Mouse (Mus musculus): ENCODE data around the gene Stxbp1. TPM values are rescaled to one million over a fixed set of nuclear protein-coding genes. Genes with fewer than 3 reads are reported as not detected.

Stxbp1 gene
- polyA plus RNA-seq, 1 experiment from 2014 or later: 23.6 TPM

DNA sequence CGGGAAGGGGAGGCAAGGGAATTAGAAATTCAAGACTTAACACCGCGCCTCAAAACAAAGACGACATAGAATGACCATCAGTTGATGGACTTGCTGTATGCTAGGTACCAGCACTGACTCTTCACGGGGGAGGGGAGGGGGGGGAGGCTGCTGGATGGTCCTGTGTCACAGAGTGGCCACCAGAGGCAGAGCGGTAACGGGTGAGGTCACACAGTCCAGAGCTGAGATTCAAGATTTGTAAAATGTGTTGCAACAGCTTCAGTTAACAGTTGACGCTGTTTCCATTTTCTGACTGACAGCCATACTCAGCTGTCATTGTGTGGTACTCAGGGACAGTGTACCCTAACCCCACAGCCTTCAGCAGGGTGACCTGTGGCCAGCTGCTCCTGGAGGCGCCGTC is 94.9 kb downstream of the Stxbp1 start:
- H3K4me2 ChIP-seq: peak overlapping the region; percentile 65
- H3K36me3 ChIP-seq: peaks cover 72% of the 10 kb centered on the region
- no peak overlapping the region for H3K4me3 ChIP-seq

DNA sequence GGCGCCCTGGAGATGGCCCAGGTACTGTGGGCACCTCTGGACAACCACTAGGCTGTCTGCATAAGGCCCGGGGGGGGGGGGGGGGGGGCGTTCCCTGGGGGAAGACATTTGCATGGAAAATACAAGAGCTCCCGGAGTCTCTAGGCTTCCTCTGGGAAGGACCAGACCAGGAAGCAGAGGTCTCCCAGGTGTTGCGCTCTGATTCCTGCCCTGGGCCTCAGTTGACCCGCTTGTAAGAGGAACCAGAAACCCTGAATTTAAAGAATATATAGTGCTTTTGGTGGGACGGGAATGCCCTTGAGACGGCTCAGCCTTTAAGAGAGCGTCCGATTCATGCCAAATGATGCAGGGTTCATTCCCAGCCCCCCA is 95.4 kb downstream of the Stxbp1 start:
- Histone ChIP-seq H3K4me2 (peak overlapping the region; percentile 65), H3K36me3 (peaks cover 77% of the 10 kb centered on the region), H3K27me3 (replicated peaks) (0 out of 2 replicates have a peak, but pooled peaks cover 4% of the 10 kb centered on the region), H3K4me1 (peaks cover 9% of the 10 kb centered on the region), H3K27ac (replicated peaks) (0 out of 2 replicates have a peak overlapping the region, but pooled peaks have one; percentile 43), H3K4me3 (peak overlapping the region; percentile 54), H3K9me3 (no peaks in the 10 kb centered on the region), H3K9ac (peak overlapping the region; percentile 74)
- WGBS: 38% methylated on average over 9 of the region's 10 CpGs
- ATAC-seq (ENCODE audit: extremely low read depth, insufficient number of reproducible peaks, low FRiP score, low TSS enrichment): no peak

More for the DNA sequence above, 94.9 kb downstream of the Stxbp1 start:
- ATAC-seq (ENCODE audit: extremely low read depth, insufficient number of reproducible peaks, low FRiP score, low TSS enrichment): no peak
- 64% methylated on average over 10 of the region's 10 CpGs for WGBS
- 0 out of 2 replicates have a peak, but pooled peaks cover 4% of the 10 kb centered on the region for H3K27me3 ChIP-seq (replicated peaks)
- peaks cover 9% of the 10 kb centered on the region for H3K4me1 ChIP-seq
- H3K9me3 ChIP-seq: no peaks in the 10 kb centered on the region
- H3K27ac ChIP-seq (replicated peaks): no peak overlapping the region
- H3K9ac ChIP-seq: no peak overlapping the region

DNA sequence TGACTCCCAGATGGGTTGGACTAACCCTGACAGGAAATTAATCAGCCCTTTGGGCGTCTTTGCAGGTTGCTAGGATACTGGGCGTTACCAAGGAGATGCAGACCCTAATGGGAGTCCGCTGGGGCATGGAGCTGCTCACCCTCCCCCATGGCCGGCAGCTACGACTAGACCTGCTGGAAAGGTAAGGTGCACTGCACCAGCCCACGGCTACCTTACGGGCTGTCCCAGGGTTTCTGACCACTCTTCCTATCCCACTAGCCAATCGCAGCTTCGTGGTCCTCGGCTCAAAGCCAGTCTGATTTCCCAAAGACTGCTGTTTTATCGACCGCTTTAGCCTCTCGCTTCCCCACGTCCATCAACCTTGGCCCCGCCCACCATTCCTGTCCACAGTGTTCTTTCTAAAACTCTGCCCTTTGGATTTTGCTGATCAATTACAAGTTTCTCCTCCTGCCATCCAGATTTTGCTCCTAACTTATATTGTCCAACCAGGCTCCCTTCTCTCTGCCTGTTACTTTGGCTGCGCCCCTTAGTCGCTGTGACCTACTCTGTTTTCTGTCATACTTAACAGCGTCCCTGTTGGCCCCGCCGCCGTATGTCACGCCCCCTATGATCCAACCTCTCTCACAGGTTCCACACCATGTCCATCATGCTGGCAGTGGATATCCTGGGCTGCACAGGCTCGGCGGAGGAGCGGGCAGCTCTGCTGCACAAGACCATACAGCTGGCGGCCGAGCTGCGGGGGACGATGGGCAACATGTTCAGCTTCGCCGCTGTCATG is 96.0 kb downstream of the Stxbp1 start:
- peak; percentile 70 for ATAC-seq (ENCODE audit: extremely low read depth, insufficient number of reproducible peaks, low FRiP score, low TSS enrichment)
- Histone ChIP-seq H3K4me2 (peak overlapping the region; percentile 65), H3K36me3 (peaks cover 83% of the 10 kb centered on the region), H3K4me3 (peak overlapping the region; percentile 54), H3K27me3 (replicated peaks) (0 out of 2 replicates have a peak, but pooled peaks cover 4% of the 10 kb centered on the region), H3K9ac (peak overlapping the region; percentile 74), H3K4me1 (peaks cover 9% of the 10 kb centered on the region), H3K9me3 (no peaks in the 10 kb centered on the region), H3K27ac (replicated peaks) (peak overlapping the region; percentile 43; the same call in 1 of the 2 replicates)
- WGBS: 21% methylated on average over 31 of the region's 31 CpGs

DNA sequence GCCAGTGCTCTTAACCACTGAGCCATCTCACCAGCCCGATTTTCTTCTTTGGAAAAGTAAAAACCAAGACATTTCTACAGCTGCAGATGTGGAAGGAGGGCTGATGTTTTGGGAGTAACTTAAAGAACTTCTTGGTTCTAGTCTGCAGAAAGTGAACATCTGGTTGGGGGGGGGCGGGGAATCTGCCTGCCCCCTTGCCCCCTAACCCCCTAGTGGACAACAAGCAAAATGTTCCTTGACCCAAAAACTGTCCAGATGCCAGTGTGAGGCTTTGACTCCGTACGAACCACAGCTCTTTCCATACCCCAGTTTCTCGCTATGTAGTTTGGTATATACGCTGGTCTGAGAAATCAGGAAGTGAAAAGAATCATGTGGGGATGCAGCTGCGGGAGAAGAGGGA is 96.8 kb downstream of the Stxbp1 start:
- no peak for ATAC-seq (ENCODE audit: extremely low read depth, insufficient number of reproducible peaks, low FRiP score, low TSS enrichment)
- no peak overlapping the region for H3K27ac ChIP-seq (replicated peaks)
- 0 out of 2 replicates have a peak, but pooled peaks cover 4% of the 10 kb centered on the region for H3K27me3 ChIP-seq (replicated peaks)
- peaks cover 90% of the 10 kb centered on the region for H3K36me3 ChIP-seq
- no peak overlapping the region for H3K4me3 ChIP-seq
- WGBS: 70% methylated on average over 7 of the region's 7 CpGs
- H3K9ac ChIP-seq: no peak overlapping the region
- peaks cover 9% of the 10 kb centered on the region for H3K4me1 ChIP-seq
- no peak overlapping the region for H3K4me2 ChIP-seq
- H3K9me3 ChIP-seq: no peaks in the 10 kb centered on the region

DNA sequence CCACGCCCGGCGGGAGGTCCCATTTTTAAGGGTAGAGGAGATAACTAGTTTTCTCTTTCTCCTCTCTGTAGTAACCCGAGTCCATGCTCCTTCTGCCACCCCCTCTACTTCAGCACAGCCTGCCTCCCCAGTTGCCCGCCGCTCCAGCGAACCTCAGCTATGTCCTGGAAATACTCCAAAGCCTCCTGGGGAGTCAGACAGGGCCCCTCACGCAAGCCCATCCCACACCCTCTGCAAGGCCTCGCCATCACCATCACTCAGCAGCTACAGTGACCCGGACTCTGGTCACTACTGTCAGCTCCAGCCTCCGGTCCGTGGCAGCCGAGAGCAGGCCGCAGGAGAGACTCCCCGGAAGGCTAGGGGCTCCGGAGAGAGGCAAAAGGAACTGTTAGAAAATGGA is 98.0 kb downstream of the Stxbp1 start:
- no peaks in the 10 kb centered on the region for H3K9me3 ChIP-seq
- H3K4me3 ChIP-seq: no peak overlapping the region
- no peak for ATAC-seq (ENCODE audit: extremely low read depth, insufficient number of reproducible peaks, low FRiP score, low TSS enrichment)
- H3K4me1 ChIP-seq: peaks cover 9% of the 10 kb centered on the region
- no peak overlapping the region for H3K27ac ChIP-seq (replicated peaks)
- peaks cover under 1% of the 10 kb centered on the region; the same call in 1 of the 2 replicates for H3K27me3 ChIP-seq (replicated peaks)
- 71% methylated on average over 16 of the region's 16 CpGs for WGBS
- H3K36me3 ChIP-seq: peaks cover 84% of the 10 kb centered on the region
- no peak overlapping the region for H3K9ac ChIP-seq
- no peak overlapping the region for H3K4me2 ChIP-seq

DNA sequence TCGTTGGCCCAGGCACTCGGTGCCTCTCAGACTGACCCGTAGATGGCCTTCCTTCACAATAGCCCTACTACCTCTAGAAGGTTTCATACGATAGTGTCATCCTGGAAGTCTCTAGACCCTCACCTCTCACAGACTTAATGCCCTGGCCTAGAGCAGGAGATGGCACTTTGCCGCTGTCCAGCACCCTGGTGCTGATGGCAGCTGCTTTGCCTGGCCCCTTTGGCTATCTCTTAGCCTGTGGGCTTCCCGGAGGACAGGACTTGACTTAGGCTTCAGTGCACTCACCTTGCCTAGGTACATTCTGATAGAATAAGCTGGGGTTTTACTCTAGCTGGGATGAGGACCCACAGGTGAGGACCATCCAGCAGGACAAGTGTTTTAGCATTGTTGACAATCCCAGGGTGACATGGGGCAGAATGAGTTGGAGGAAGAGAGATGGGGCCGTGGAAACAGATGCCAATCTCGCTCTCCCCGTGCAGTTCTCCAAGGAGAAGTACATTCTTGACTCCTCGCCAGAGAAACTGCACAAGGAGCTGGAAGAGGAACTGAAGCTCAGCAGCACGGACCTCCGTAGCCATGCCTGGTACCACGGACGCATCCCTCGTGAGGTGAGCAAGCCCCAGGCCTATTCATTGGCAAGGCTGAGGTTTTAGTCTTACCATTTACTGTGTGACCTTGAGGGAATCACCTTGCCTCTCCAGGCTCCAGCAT is 102.6 kb downstream of the Stxbp1 start:
- Histone ChIP-seq H3K27me3 (replicated peaks) (peaks cover 47% of the 10 kb centered on the region), H3K27ac (replicated peaks) (no peak overlapping the region), H3K4me3 (no peak overlapping the region), H3K36me3 (peaks cover 46% of the 10 kb centered on the region), H3K9me3 (no peaks in the 10 kb centered on the region), H3K9ac (no peak overlapping the region), H3K4me2 (no peak overlapping the region), H3K4me1 (peaks cover 20% of the 10 kb centered on the region)
- ATAC-seq (ENCODE audit: extremely low read depth, insufficient number of reproducible peaks, low FRiP score, low TSS enrichment): no peak
- 63% methylated on average over 15 of the region's 15 CpGs for WGBS

DNA sequence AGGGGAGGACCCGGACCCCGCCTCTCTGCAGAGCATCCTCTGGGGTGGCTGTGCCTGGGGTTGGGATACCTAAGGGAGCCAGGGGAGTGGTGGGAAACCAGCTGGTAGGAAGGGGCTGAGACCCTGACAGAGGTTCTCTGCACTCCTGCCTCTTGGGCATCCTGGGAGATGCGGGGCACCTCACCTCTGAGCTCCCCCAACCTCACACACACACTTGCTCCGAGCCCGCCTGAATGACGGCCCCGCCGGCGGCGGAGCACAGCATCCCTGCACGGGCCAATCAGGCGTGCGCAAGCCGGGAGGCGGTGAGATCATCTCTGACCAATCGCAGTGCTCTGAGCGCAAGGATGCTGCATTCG is 104.9 kb downstream of the Stxbp1 start:
- WGBS: 17% methylated on average over 18 of the region's 18 CpGs
- Histone ChIP-seq H3K27me3 (replicated peaks) (peaks cover 50% of the 10 kb centered on the region), H3K27ac (replicated peaks) (no peak overlapping the region), H3K4me2 (peak overlapping the region; percentile 76), H3K9ac (peak overlapping the region; percentile 73), H3K4me3 (peak overlapping the region; percentile 52), H3K36me3 (peaks cover 35% of the 10 kb centered on the region), H3K4me1 (peaks cover 25% of the 10 kb centered on the region), H3K9me3 (no peaks in the 10 kb centered on the region)
- ATAC-seq (ENCODE audit: extremely low read depth, insufficient number of reproducible peaks, low FRiP score, low TSS enrichment): no peak

DNA sequence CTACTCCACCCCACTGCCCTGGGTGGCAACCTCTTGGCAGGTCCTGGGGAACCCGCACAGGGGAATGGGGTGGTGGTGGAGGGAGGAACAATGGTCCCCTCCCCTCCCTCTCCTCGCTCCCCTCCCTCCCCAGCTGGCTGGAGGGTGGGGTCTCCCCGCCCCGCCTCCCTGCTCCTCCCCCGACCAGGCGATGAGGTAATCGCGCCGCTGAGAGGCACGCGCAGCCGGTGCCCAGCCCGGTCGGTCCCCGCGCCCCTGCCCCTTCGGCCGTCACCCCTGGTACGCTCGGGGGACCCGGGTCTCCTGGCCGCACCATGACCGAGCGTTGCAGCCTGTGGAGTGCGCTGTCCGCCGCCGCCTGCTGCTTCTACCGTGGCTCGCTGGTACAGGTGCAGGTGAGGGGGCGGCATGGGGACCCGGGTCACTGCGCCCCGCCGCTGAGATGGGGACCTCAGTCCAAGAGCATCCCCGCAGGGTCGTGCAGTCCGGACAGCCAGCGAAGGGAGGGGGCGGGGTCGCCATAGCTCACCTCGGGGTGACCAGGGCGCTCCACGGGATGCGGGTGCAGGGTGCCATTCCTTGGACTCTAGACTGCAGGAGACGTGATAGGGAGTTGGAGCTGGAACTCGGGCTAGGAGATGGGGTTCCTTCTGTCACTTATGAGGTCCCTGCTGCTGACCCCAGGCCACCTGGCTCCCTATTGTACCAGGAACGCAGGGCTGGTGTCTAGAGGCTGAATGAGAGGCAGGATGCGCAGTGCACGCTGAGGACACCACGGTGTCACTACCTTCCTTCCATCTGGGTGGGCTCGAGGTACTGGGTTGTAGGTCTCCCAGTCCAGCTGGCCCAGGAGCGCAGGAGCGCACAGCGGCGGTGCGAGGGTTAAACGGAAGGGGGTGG is 105.5 kb downstream of the Stxbp1 start:
- peaks cover 50% of the 10 kb centered on the region for H3K27me3 ChIP-seq (replicated peaks)
- WGBS: 4% methylated on average over 54 of the region's 58 CpGs
- ATAC-seq (ENCODE audit: extremely low read depth, insufficient number of reproducible peaks, low FRiP score, low TSS enrichment): peak; percentile 37; the same call in 1 of the 2 replicates

DNA sequence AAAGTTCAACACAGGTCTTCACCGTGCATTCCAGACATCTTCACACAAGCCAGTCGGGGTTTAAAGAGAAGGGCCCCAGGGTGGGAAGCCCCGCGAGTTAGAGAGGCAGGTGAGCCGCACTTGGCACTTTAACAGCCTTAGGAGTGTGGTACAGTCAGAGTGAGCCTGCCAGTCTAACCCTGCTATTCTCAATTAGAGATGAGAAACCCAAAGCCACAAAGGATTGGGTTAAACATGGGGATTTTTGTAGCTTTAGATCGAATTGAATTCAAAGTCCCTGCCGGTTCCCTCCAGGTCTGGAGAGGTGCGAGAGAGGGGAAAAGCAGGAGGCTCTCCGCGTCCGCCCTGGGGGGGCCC is 106.2 kb downstream of the Stxbp1 start, which contains the start of gene 6330409D20Rik:
Gene 6330409D20Rik, minus strand, starts transcription at position 101 of the 357 bp plus-strand sequence.
- no peak within 1 kb of the TSS for H3K27ac ChIP-seq (replicated peaks)
- H3K4me1 ChIP-seq: peaks cover 31% of the 10 kb centered on the region
- H3K9ac ChIP-seq: peak within 1 kb of the TSS; percentile 73
- peak within 1 kb of the TSS; percentile 76 for H3K4me2 ChIP-seq
- no peaks in the 10 kb centered on the region for H3K9me3 ChIP-seq
- ATAC-seq (ENCODE audit: extremely low read depth, insufficient number of reproducible peaks, low FRiP score, low TSS enrichment): no peak
- peak within 1 kb of the TSS; percentile 52 for H3K4me3 ChIP-seq
- 12% methylated on average over 11 of the region's 11 CpGs for WGBS
- peaks cover 23% of the 10 kb centered on the region for H3K36me3 ChIP-seq
- H3K27me3 ChIP-seq (replicated peaks): peaks cover 50% of the 10 kb centered on the region

More for the DNA sequence above, 105.5 kb downstream of the Stxbp1 start:
- peak overlapping the region; percentile 52 for H3K4me3 ChIP-seq
- H3K27ac ChIP-seq (replicated peaks): no peak overlapping the region
- H3K9me3 ChIP-seq: no peaks in the 10 kb centered on the region
- H3K4me2 ChIP-seq: peak overlapping the region; percentile 76
- H3K36me3 ChIP-seq: peaks cover 29% of the 10 kb centered on the region
- H3K4me1 ChIP-seq: peaks cover 25% of the 10 kb centered on the region
- peak overlapping the region; percentile 73 for H3K9ac ChIP-seq

DNA sequence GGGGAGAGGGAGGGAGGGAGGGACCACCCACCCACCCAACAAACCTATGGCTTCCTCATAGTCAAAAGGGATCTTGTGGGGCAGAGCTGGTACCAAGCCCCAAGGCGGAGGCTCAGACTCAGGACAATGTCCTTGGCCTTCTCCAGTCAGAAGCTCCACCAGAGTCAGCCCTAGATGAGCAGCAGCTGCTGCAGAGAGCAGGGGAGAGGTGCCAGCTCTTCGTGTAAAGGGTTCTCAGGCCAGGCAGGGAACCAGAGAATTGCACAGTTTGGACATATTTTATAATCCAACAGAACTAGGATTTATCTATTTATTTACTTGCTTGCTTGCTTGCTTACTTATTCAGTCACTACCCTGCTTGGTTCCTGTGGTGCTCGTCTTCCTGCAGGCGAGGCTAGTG is 107.7 kb downstream of the Stxbp1 start:
- peaks cover 46% of the 10 kb centered on the region for H3K4me1 ChIP-seq
- no peak overlapping the region for H3K27ac ChIP-seq (replicated peaks)
- peaks cover 50% of the 10 kb centered on the region for H3K27me3 ChIP-seq (replicated peaks)
- no peaks in the 10 kb centered on the region for H3K9me3 ChIP-seq
- no peak for ATAC-seq (ENCODE audit: extremely low read depth, insufficient number of reproducible peaks, low FRiP score, low TSS enrichment)
- peaks cover 11% of the 10 kb centered on the region for H3K36me3 ChIP-seq
- no peak overlapping the region for H3K9ac ChIP-seq
- no peak overlapping the region for H3K4me2 ChIP-seq
- H3K4me3 ChIP-seq: no peak overlapping the region
- 61% methylated on average over 4 of the region's 4 CpGs for WGBS

Measured in heart, embryonic 13.5 days (tissue).